Mouse (Mus musculus) lung, postnatal 0 days (tissue): ENCODE results near the gene Hist1h4j. TPM values are rescaled to one million over a fixed set of nuclear protein-coding genes. Genes with fewer than 3 reads are reported as not detected.
"Not testable (repeated sequence)": the region's sequence is repeated elsewhere in the genome, so short reads cannot be mapped to it uniquely, and the experiment has no call there.

Experiments used
- ATAC-seq: fragments of 200-750 bp; cut with Nextera tagmentation; 2 replicates; pipeline ENCODE4 v1.8.0; 2017; ENCODE audit warnings: moderate library complexity
- DNase-seq: peaks from one replicate; pipeline ENCODE4 v3.0.0-alpha.2; 2016; ENCODE audit warnings: low spot score
- H3K27ac ChIP-seq: fragments of 300-500 bp; sonication (generic); 2 replicates; pipeline ENCODE4 v1.5.1; 2014; ENCODE audit warnings: antibody characterized with exemption, mild to moderate bottlenecking, low read length, mixed read lengths
- H3K27me3 ChIP-seq: fragments of 300-500 bp; sonication (generic); replicated peaks from 2 replicates; pipeline ENCODE4 v1.6.1; 2014; ENCODE audit warnings: low read length, mixed read lengths; ENCODE audit not compliant: insufficient read depth
- H3K36me3 ChIP-seq: fragments of 300-500 bp; sonication (generic); 2 replicates; pipeline ENCODE4 v1.6.1; 2014; ENCODE audit warnings: low read length, mixed read lengths; ENCODE audit not compliant: insufficient read depth
- H3K4me1 ChIP-seq: fragments of 300-500 bp; sonication (generic); 2 replicates; pipeline ENCODE4 v1.6.1; 2014; ENCODE audit warnings: antibody characterized with exemption, low read depth, low read length, mixed read lengths; ENCODE audit not compliant: insufficient read depth
- H3K4me2 ChIP-seq: fragments of 300-500 bp; sonication (generic); replicated peaks from 2 replicates; pipeline ENCODE4 v1.6.1; 2014; ENCODE audit warnings: low read depth, mild to moderate bottlenecking, low read length, moderate library complexity, mixed read lengths
- H3K4me3 ChIP-seq: fragments of 300-500 bp; sonication (generic); 2 replicates; pipeline ENCODE4 v1.5.1; 2014; ENCODE audit warnings: low read depth, low read length
- H3K9ac ChIP-seq: fragments of 300-500 bp; sonication (generic); replicated peaks from 2 replicates; pipeline ENCODE4 v1.6.1; 2014; ENCODE audit warnings: low read depth, mild to moderate bottlenecking
- H3K9me3 ChIP-seq: fragments of 300-500 bp; sonication (generic); 2 replicates; pipeline ENCODE4 v1.6.1; 2016; ENCODE audit warnings: low read length, mixed read lengths
- CTCF ChIP-seq: IDR thresholded peaks from 2 replicates; pipeline ENCODE4 v1.5.1; 2016; ENCODE audit warnings: antibody characterized with exemption, mild to moderate bottlenecking
- EP300 ChIP-seq: IDR thresholded peaks from 2 replicates; pipeline ENCODE4 v1.6.1; 2016; ENCODE audit warnings: antibody characterized with exemption, mild to moderate bottlenecking, control low read depth
- WGBS: fragments of 180-500 bp; shearing (Covaris S2); extraction: QIAGEN DNeasy Blood & Tissue Kit; methylation state at CpG from one replicate; pipeline ENCODE4 v1.1.7; 2014; 5-methylcytosine and 5-hydroxymethylcytosine counted together
- polyA plus RNA-seq: library from polyadenylated mRNA; unstranded; fragments of >200 nt; fragmentation: Nextera tagmentation; extraction: Ambion mirVana; gene quantifications from 2 replicates; pipeline ENCODE4 v1.2.1, GENCODE M21; 2015

The Hist1h4j gene
- polyA plus RNA-seq, 1 experiment from 2014 or later = not detected

GRCm38 (mm10) chr13:21750159-21751017, 15.5 kb downstream of the Hist1h4j start, which contains the start of gene Hist1h4k:
Hist1h4k (minus strand) TSS chr13:21750505.
- not testable (repeated sequence) for H3K36me3 ChIP-seq, H3K27me3 ChIP-seq, H3K9me3 ChIP-seq, H3K4me1 ChIP-seq
- peak; percentile 65 for ATAC-seq
- Histone ChIP-seq H3K4me2 (peak within 1 kb of the TSS; percentile 56), H3K4me3 (peak within 1 kb of the TSS; percentile 39), H3K9ac (peak within 1 kb of the TSS; percentile 32; the same call in 1 of the 2 replicates), H3K27ac (peak within 1 kb of the TSS; percentile 47; the same call in 1 of the 2 replicates)
- WGBS = under 1% methylated on average over 37 of the region's 56 CpGs
- DNase-seq = peak; percentile 84
- peak; percentile 59 for TF ChIP-seq EP300

- DNase-seq (no peak), ATAC-seq (no peak)
- Histone ChIP-seq H3K27me3 (no peaks in the 10 kb centered on the region), H3K4me2 (no peak overlapping the region), H3K4me3 (no peak overlapping the region), H3K4me1 (peaks cover 7% of the 10 kb centered on the region), H3K9ac (no peak overlapping the region), H3K36me3 (no peaks in the 10 kb centered on the region), H3K27ac (no peak overlapping the region), H3K9me3 (no peaks in the 10 kb centered on the region)
- TF ChIP-seq EP300 (no peak), CTCF (no peak)
Measured at GRCm38 (mm10) chr13:21751417-21751816, 16.6 kb downstream of the Hist1h4j start.

- Histone ChIP-seq H3K27ac (no peak overlapping the region), H3K4me1 (peaks cover 7% of the 10 kb centered on the region), H3K4me2 (no peak overlapping the region), H3K9ac (no peak overlapping the region), H3K9me3 (no peaks in the 10 kb centered on the region), H3K27me3 (no peaks in the 10 kb centered on the region), H3K4me3 (no peak overlapping the region), H3K36me3 (no peaks in the 10 kb centered on the region)
- no peak for TF ChIP-seq CTCF
- no peak for DNase-seq
- WGBS = 53% methylated on average over 3 of the region's 3 CpGs
- no peak for ATAC-seq
Measured at GRCm38 (mm10) chr13:21751827-21752226, 17.0 kb downstream of the Hist1h4j start.

- ATAC-seq (no peak), DNase-seq (no peak)
- H3K9ac ChIP-seq = no peak overlapping the region
- H3K36me3 ChIP-seq = no peaks in the 10 kb centered on the region
- no peak overlapping the region for H3K4me2 ChIP-seq
- H3K4me1 ChIP-seq = peaks cover 7% of the 10 kb centered on the region
- no peak for TF ChIP-seq CTCF
- no peak for TF ChIP-seq EP300
- no peaks in the 10 kb centered on the region for H3K9me3 ChIP-seq
- no peaks in the 10 kb centered on the region for H3K27me3 ChIP-seq
- WGBS = 20% methylated on average over 3 of the region's 3 CpGs
- no peak overlapping the region for H3K4me3 ChIP-seq
- H3K27ac ChIP-seq = no peak overlapping the region
Measured at GRCm38 (mm10) chr13:21752356-21752755, 17.5 kb downstream of the Hist1h4j start.

- H3K36me3 ChIP-seq = no peaks in the 10 kb centered on the region
- no peak for ATAC-seq
- H3K4me2 ChIP-seq = peak overlapping the region; percentile 66
- DNase-seq = no peak
- H3K27ac ChIP-seq = peak overlapping the region; percentile 81
- peaks cover 7% of the 10 kb centered on the region for H3K4me1 ChIP-seq
- peak overlapping the region; percentile 52 for H3K4me3 ChIP-seq
- H3K27me3 ChIP-seq = no peaks in the 10 kb centered on the region
- H3K9me3 ChIP-seq = no peaks in the 10 kb centered on the region
- WGBS = 1% methylated on average over 9 of the region's 10 CpGs
- H3K9ac ChIP-seq = peak overlapping the region; percentile 26
- no peak for TF ChIP-seq CTCF
- no peak for TF ChIP-seq EP300
Measured at GRCm38 (mm10) chr13:21753051-21753523, 18.2 kb downstream of the Hist1h4j start.

GRCm38 (mm10) chr13:21753524-21754285, 18.8 kb downstream of the Hist1h4j start, which contains the start of the genes Hist1h2ak and Hist1h2bn:
Hist1h2ak (minus strand) TSS chr13:21753827.
Hist1h2bn (plus strand) TSS chr13:21754123.
- WGBS = under 1% methylated on average over 28 of the region's 50 CpGs
- ATAC-seq = peak; percentile 94

GRCm38 (mm10) chr13:21754294-21755001, 19.6 kb downstream of the Hist1h4j start:
- peak overlapping the region; percentile 52 for H3K4me3 ChIP-seq
- not testable (repeated sequence) for H3K27me3 ChIP-seq, H3K9me3 ChIP-seq, H3K4me1 ChIP-seq, H3K36me3 ChIP-seq
- peak overlapping the region; percentile 66 for H3K4me2 ChIP-seq
- peak; percentile 15; the same call in 1 of the 2 replicates for ATAC-seq
- H3K9ac ChIP-seq = 0 out of 2 replicates have a peak overlapping the region, but pooled peaks have one; percentile 9
- H3K27ac ChIP-seq = peak overlapping the region; percentile 75; the same call in 1 of the 2 replicates
- WGBS = under 1% methylated on average over 9 of the region's 26 CpGs
- peak; percentile 58 for DNase-seq

More at GRCm38 (mm10) chr13:21753524-21754285, 18.8 kb downstream of the Hist1h4j start, which contains the start of the genes Hist1h2ak and Hist1h2bn:
- Histone ChIP-seq H3K4me3 (peak within 1 kb of the TSS; percentile 52), H3K9ac (peak within 1 kb of the TSS; percentile 26), H3K4me2 (peak within 1 kb of the TSS; percentile 66), H3K27ac (peak within 1 kb of the TSS; percentile 81)
- not testable (repeated sequence) for H3K27me3 ChIP-seq, H3K9me3 ChIP-seq, H3K36me3 ChIP-seq, H3K4me1 ChIP-seq
- TF ChIP-seq CTCF (peak; percentile 51), EP300 (0 out of 2 replicates have a peak, but pooled peaks have one; percentile 33)
- peak; percentile 98 for DNase-seq
